Mouse (Mus musculus) brain, embryonic 14.5 days (tissue): ENCODE measurements around the gene Zcchc10. TPM values are rescaled to one million over a fixed set of nuclear protein-coding genes. Genes with fewer than 3 reads are reported as not detected.
A peak's percentile ranks its signal among the peaks of the same experiment; 100 is the strongest.
"Not testable (repeated sequence)": the region's sequence is repeated elsewhere in the genome, so short reads cannot be mapped to it uniquely, and the experiment has no call there.

Experiments used
- DNase-seq: peaks from one replicate; pipeline ENCODE4 v3.0.0-alpha.2; 2011; ENCODE audit warnings: low read depth
- CTCF ChIP-seq: fragments of 200-500 bp; IDR thresholded peaks from 2 replicates; pipeline ENCODE4 v1.5.1; 2012; ENCODE audit warnings: inconsistent platforms, mild to moderate bottlenecking, moderate library complexity, borderline replicate concordance; ENCODE audit not compliant: insufficient read depth, insufficient read length; ENCODE audit errors: extremely low read depth
- POLR2A ChIP-seq: fragments of 200-500 bp; IDR thresholded peaks from 2 replicates; pipeline ENCODE4 v1.6.1; 2012; ENCODE audit warnings: mild to moderate bottlenecking, inconsistent platforms, borderline replicate concordance; ENCODE audit not compliant: poor library complexity, insufficient read depth, insufficient read length, severe bottlenecking; ENCODE audit errors: extremely low read depth
- polyA plus RNA-seq: library from polyadenylated mRNA; depleted of rRNA; stranded (reverse); fragments of >200 nt; gene quantifications from 2 replicates; pipeline ENCODE4 v1.2.3, GENCODE M21; 2012

Gene Zcchc10
- polyA plus RNA-seq, 1 experiment, result 9.5 TPM

DNA sequence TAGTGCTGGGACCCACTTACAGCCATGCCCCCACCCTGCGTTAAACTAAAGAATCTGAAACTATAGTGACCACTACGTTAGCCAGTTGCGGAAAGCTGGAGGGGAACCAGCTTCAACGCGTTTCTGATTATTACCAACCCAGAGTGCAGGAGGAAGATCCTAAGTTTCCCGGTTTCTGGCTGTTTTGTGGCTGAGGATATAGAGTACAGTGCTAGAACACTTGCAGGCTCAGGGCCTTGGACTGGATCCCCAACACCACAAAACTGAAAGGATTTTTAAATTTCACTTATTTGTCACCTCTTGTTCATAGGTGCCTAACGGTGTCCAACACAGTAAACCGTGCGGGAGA lies 23.3 kb upstream of the Zcchc10 start:
- DNase-seq, result no peak
- no peak for TF ChIP-seq POLR2A
- TF ChIP-seq CTCF, result no peak

- no peak for TF ChIP-seq POLR2A
- no peak for TF ChIP-seq CTCF
These were observed 20.2 kb upstream of the Zcchc10 start for GRCm38 (mm10) chr11:53304044-53304840.

DNA sequence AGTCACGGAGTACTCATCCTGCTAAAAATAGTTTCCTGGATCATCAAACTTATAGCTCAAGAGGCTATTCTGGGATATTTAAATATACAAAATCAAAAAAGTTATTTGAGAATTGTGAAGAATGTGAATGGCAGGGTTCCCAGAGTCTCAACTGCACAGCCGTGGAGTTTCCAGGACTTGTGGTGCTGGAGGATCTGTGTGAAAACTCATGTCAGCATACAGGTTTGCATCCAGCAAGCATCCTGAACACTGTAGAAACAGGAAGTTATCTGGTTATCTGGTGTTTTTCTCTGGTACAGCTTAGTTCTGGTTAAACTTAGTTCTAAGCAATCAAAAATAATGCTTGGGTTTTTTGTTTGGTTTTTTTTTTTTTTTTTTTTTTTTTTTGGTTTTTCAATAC lies 17.5 kb upstream of the Zcchc10 start:
- DNase-seq, result no peak

More at GRCm38 (mm10) chr11:53304044-53304840, 20.2 kb upstream of the Zcchc10 start:
- DNase-seq, result no peak

GRCm38 (mm10) chr11:53307558-53308065 lies 16.9 kb upstream of the Zcchc10 start:
- peak; percentile 8 for DNase-seq
- no peak for TF ChIP-seq CTCF
- no peak for TF ChIP-seq POLR2A

More for the DNA sequence above, 17.5 kb upstream of the Zcchc10 start:
- TF ChIP-seq POLR2A, result no peak
- no peak for TF ChIP-seq CTCF

DNA sequence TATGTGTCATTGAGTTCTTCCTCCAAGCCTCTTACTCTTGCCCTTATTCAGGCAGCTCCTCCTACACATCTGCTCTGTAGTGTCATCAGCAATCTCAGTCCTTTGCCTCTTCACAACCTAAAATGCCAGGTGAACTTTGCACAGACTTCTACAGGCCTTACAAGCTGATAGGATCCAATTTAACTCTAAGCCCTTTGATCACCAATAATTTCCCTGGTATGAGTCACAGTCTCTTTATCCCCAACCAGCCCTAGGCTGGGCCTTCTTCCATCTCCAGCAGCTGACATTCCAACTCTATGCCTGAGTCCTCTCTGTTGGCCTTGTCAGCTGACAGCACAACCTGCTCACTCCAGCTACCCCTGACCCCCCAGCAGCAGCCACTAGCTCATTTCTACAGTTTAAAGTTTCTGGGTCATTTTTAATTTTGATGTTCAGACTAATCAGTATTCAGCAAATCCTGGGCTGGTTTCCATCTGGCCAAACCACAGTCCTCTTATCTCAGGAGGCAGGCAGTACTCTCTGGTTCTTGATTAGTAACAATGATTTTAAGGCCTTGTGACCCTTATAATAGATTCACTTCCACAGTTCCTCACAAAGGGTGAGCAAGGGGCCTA lies 16.1 kb upstream of the Zcchc10 start:
- no peak for DNase-seq
- TF ChIP-seq POLR2A (no peak), CTCF (no peak)

- TF ChIP-seq POLR2A (no peak), CTCF (no peak)
- peak; percentile 4 for DNase-seq
These were observed 15.6 kb upstream of the Zcchc10 start for GRCm38 (mm10) chr11:53308884-53309310.

- DNase-seq, result no peak
- no peak for TF ChIP-seq CTCF
- TF ChIP-seq POLR2A, result no peak
These were observed 13.1 kb upstream of the Zcchc10 start for GRCm38 (mm10) chr11:53311385-53311784.

DNA sequence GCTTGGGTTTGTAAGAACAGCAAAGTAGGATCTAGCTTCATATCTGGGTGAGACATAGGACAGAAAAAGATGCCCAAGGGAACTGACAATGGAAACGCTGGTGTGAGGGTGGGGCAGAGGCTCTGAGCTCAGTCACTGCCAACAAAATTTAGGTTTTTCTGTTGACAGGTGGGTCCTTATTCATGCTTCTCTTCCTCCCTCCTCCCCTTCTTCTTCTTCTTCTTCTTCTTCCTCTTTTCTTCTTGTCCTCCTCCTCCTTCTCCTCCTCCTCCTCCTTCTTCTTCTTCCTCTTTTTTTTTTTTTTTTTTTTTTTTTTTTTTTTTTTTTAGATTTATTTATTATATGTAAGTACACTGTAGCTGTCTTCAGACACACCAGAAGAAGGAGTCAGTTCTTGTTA lies 11.7 kb upstream of the Zcchc10 start:
- DNase-seq, result not testable (repeated sequence)

- TF ChIP-seq POLR2A (no peak), CTCF (no peak)
- no peak for DNase-seq
These were observed 9.7 kb upstream of the Zcchc10 start for GRCm38 (mm10) chr11:53314770-53315173.

GRCm38 (mm10) chr11:53316996-53317395 lies 7.5 kb upstream of the Zcchc10 start:
- TF ChIP-seq CTCF (no peak), POLR2A (no peak)
- DNase-seq, result peak; percentile 63

DNA sequence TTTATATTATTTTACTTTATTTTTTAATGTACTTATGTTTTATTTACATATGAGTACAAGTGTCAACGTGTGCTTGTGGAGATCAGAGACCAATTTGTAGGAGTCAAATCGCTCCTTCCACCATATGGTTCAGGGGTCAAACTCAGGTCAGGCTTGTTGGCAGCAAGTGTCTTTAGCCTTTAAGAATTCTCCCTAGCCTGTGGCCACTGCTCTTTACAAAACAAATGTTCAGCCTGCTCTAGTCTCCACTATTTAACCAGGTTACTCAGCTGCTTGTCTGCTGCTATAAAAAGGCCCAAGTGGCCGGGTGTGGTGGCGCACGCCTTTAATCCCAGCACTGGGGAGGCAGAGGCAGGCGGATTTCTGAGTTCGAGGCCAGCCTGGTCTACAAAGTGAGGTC lies 6.4 kb upstream of the Zcchc10 start:
- no peak for DNase-seq

GRCm38 (mm10) chr11:53318568-53318967 lies 5.9 kb upstream of the Zcchc10 start:
- not testable (repeated sequence) for DNase-seq

More for the DNA sequence above, 6.4 kb upstream of the Zcchc10 start:
- TF ChIP-seq POLR2A, result no peak
- TF ChIP-seq CTCF, result no peak

GRCm38 (mm10) chr11:53319867-53320266 lies 4.6 kb upstream of the Zcchc10 start:
- DNase-seq, result not testable (repeated sequence)
